Mouse (Mus musculus) heart, embryonic 10.5 days (tissue): ENCODE measurements at regions not wholly inside any gene's neighbourhood (a gene's known extent, or its start where the extent isn't known, plus 50 kb on each side); places are given as distances from the start of the nearest gene placed in this dataset.

Experiments used
- DNase-seq: peaks from one replicate; pipeline ENCODE4 v3.0.0-alpha.2; 2017; ENCODE audit warnings: low spot score
- H3K27ac ChIP-seq: fragments of 300-500 bp; sonication (generic); 2 replicates; pipeline ENCODE4 v1.5.1; 2016; ENCODE audit warnings: mild to moderate bottlenecking
- H3K27me3 ChIP-seq: fragments of 300-500 bp; sonication (generic); 2 replicates; pipeline ENCODE4 v1.6.1; 2016; ENCODE audit warnings: mild to moderate bottlenecking; ENCODE audit not compliant: poor library complexity, insufficient read depth, severe bottlenecking
- H3K36me3 ChIP-seq: fragments of 300-500 bp; sonication (generic); 2 replicates; pipeline ENCODE4 v1.6.1; 2016; ENCODE audit warnings: mild to moderate bottlenecking, moderate library complexity
- H3K4me1 ChIP-seq: fragments of 300-500 bp; sonication (generic); 2 replicates; pipeline ENCODE4 v1.6.1; 2016; ENCODE audit warnings: mild to moderate bottlenecking
- H3K4me3 ChIP-seq: fragments of 300-500 bp; sonication (generic); 2 replicates; pipeline ENCODE4 v1.5.1; 2016; ENCODE audit warnings: mild to moderate bottlenecking, moderate library complexity
- H3K9me3 ChIP-seq: fragments of 300-500 bp; sonication (generic); 2 replicates; pipeline ENCODE4 v1.6.1; 2016; ENCODE audit warnings: mild to moderate bottlenecking, moderate library complexity
- WGBS: fragments of 180-500 bp; shearing (Covaris S2); methylation state at CpG from one replicate; pipeline ENCODE4 v1.1.7; 2016; 5-methylcytosine and 5-hydroxymethylcytosine counted together

DNA sequence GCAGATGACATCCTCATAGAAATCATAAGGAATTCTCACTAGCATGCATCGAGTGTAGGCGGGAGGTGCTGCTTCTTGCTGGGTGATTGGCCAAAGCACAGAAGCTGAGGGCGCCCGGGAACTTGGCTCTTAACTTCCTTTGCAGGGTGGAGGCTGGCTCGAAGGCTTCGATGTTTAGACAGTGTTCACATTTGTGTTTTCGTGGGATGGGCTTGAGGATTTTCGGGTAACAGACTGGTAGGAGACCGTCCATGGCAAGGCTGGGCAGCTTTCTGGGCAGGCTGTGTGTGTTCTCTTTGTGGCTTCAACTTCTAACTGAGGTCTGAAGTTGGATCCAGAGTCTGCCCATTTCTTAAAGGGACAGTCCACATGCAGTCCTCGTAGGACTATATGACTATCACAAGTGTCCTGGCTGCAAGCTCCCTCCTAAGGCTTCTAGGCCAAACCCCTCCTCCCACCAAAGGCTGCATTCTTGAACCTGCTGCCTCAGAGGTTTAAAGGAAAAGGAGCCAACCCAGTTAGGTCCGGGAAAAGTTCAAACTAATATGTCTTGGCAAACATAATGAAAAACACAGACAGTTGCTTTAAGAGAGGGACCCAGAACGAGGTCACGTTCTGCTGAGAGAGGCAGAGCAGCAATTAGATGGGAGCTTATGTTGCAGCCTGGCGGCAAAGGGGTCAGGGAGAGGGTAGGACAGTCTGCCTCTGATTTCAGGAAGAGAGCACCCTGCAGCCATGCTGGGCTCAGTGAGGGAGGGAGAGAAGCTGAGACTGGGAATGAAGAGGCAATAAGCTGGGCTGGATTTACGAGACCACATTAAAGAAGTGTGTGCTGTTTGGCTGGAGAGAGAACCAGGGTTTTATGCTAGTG lies 98.2 kb upstream of the Neo1 start:
- Histone ChIP-seq H3K27ac (peak overlapping the region; percentile 73), H3K27me3 (no peaks in the 10 kb centered on the region), H3K4me3 (no peak overlapping the region), H3K36me3 (no peaks in the 10 kb centered on the region), H3K4me1 (peaks cover 14% of the 10 kb centered on the region), H3K9me3 (no peaks in the 10 kb centered on the region)
- WGBS: 48% methylated on average over 15 of the region's 15 CpGs
- no peak for DNase-seq

DNA sequence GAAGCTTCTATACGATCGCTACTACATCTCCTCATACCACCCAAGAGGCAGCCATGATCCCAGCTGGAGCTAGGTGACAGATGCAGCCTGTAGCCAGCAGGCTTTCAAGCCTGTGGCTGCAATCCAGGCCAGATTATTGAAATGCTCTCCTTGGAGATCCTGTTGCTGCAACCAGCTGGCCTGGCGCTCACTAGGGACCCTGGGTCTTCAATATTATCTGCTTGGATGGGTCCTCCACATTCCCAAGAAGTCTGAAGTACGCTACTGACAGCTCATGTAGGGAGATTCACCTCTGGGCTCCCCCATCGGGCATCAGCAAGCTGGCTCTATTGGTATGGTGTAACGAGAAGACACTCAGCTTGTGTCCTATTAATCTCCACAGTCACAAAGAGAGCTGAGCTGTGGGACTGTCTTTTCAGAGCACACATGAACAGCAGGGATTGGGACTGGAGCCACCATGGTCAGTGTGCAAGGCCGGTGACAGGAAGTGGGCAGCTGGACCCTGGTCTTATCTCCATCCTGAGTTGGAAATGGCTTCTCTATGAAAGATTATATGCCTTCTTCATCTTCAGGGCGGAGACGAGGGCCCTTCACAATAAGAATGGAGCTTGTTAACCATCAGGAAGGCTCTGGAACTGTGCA lies 93.6 kb upstream of the Neo1 start:
- H3K4me3 ChIP-seq: no peak overlapping the region
- H3K27me3 ChIP-seq: no peaks in the 10 kb centered on the region
- DNase-seq: peak; percentile 74
- WGBS: 74% methylated on average over 9 of the region's 9 CpGs
- peaks cover 14% of the 10 kb centered on the region for H3K4me1 ChIP-seq
- H3K9me3 ChIP-seq: no peaks in the 10 kb centered on the region
- no peaks in the 10 kb centered on the region for H3K36me3 ChIP-seq
- H3K27ac ChIP-seq: no peak overlapping the region

DNA sequence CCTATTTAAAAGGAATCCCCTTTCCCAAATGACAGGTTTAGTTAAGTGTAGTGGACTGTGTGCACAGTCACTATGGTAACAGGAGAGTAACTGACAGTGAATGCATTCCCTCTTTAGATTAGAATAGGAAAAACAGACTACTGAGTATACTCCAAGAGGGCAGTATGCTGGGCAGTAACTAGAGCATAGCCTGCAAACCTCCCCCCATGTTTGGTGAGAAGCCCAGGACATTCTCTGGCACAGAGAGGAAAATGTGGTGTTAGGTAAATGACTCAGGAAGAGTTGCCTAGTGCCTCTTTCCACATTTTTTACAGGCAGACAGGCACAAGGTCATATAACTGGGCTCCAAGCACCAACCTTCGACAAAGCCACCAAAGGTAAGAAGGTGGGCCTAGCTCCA lies 93.0 kb upstream of the Neo1 start:
- WGBS: 90% methylated on average over 1 of the region's 1 CpGs
- H3K4me3 ChIP-seq: no peak overlapping the region
- DNase-seq: peak; percentile 66
- H3K9me3 ChIP-seq: no peaks in the 10 kb centered on the region
- H3K27ac ChIP-seq: no peak overlapping the region
- no peaks in the 10 kb centered on the region for H3K27me3 ChIP-seq
- H3K36me3 ChIP-seq: no peaks in the 10 kb centered on the region
- peaks cover 8% of the 10 kb centered on the region for H3K4me1 ChIP-seq

DNA sequence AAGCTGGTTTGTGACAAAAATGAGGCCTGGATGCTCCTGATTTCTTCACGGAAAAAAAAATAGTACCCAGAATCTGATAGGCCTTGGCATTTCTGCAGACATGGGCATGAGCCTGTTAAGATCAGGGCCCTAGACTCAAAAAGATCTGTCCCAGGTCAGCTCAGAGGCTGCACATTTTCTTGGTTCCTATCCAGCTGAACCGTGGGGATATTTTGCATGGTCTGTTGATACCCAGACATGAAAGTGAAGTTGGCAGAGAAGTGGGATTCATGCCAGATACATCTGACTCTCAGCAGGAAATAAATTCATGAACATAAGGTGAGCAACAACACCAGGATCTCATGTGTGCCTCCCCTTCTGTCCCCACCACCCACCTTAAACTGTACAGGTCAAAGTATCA lies 91.8 kb upstream of the Neo1 start:
- Histone ChIP-seq H3K4me1 (no peaks in the 10 kb centered on the region), H3K27me3 (no peaks in the 10 kb centered on the region), H3K27ac (no peak overlapping the region), H3K36me3 (no peaks in the 10 kb centered on the region), H3K4me3 (no peak overlapping the region), H3K9me3 (no peaks in the 10 kb centered on the region)
- DNase-seq: peak; percentile 24
- WGBS: 81% methylated on average over 2 of the region's 2 CpGs

DNA sequence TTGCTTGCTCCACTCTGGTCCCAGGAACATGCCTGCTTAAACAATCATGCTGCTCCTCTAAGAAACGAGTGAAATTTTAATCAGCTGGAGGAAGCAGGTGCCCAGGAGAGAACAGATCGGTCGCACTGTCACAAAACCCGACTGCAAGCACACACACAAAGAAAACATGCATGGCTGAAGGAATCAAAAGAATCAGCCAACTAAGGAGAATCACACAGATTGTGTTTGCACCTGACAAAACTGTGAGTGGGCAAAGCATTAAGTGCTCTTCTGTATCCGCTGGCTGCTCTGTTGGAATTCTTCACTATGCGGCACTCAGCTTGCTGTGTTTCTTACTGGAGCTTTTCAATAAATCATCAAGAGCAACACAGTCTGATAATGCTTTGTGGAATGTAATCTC lies 89.6 kb upstream of the Neo1 start:
- H3K4me1 ChIP-seq: no peaks in the 10 kb centered on the region
- H3K36me3 ChIP-seq: no peaks in the 10 kb centered on the region
- H3K9me3 ChIP-seq: no peaks in the 10 kb centered on the region
- WGBS: 84% methylated on average over 6 of the region's 6 CpGs
- no peak overlapping the region for H3K4me3 ChIP-seq
- peak; percentile 36 for DNase-seq
- no peak overlapping the region for H3K27ac ChIP-seq
- H3K27me3 ChIP-seq: no peaks in the 10 kb centered on the region

DNA sequence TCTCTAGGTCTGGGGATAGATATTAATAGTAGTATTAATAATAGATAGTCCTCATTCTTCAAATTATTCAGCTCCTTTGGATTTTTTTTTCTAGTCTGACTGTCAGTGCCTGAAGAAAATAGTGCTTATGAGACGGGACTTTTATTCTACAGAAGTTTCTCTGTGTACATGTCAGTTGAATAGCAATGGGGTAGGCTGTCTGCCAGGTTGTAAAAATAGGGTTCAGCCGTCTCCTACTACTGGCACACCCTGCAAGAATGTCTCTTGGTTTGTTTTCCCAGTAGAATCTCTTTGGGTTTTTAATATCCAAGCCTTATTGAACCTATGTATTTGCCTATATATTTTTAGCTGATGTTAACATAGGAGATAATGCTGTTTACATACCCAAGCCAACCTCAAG lies 80.3 kb upstream of the Neo1 start:
- Histone ChIP-seq H3K9me3 (no peaks in the 10 kb centered on the region), H3K36me3 (no peaks in the 10 kb centered on the region), H3K4me1 (no peaks in the 10 kb centered on the region), H3K4me3 (no peak overlapping the region), H3K27ac (no peak overlapping the region), H3K27me3 (no peaks in the 10 kb centered on the region)
- DNase-seq: no peak
- WGBS: 56% methylated on average over 2 of the region's 2 CpGs

DNA sequence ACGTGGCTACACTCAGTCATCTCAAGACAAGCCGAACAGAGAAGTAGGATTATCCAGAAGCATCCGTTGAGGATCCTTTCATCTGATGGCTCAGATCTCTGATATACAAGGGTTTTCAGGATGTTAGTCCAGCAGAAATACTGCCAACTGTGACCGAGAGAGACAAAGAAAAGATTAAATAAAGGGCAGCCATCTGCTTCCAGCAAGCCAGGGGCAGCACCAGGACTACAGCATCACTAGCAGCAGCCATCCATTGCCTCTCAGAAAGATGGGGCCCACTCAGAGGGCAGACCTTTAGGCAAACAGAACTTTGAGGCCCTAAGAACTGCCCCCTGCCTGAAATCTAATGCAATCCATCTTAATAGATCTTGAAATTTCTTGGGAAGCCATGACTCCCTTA lies 77.6 kb upstream of the Neo1 start:
- WGBS: 75% methylated on average over 4 of the region's 4 CpGs
- Histone ChIP-seq H3K4me1 (no peaks in the 10 kb centered on the region), H3K27ac (no peak overlapping the region), H3K9me3 (no peaks in the 10 kb centered on the region), H3K4me3 (no peak overlapping the region), H3K36me3 (no peaks in the 10 kb centered on the region), H3K27me3 (no peaks in the 10 kb centered on the region)
- peak; percentile 60 for DNase-seq

DNA sequence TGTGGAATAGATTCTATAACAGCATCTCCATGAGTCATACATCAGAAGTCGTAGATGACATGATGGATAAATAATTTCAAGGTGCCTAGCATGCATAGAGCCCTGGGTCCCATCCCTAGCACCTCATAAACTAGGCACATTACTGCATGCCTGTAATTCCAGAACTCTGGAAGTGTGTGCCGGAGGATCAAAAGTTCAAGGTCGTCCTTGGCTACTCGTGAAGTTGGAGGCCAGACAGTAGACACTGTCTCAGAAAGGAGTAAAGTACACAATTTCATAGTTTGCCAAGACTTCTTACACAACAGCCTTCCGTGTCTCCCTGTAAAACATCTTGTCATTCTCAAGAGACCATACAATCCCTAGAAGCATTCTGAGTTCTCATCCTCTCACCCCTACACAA lies 63.5 kb upstream of the Neo1 start:
- Histone ChIP-seq H3K27me3 (no peaks in the 10 kb centered on the region), H3K4me1 (no peaks in the 10 kb centered on the region), H3K4me3 (no peak overlapping the region), H3K36me3 (no peaks in the 10 kb centered on the region), H3K27ac (no peak overlapping the region), H3K9me3 (no peaks in the 10 kb centered on the region)
- DNase-seq: no peak
- 76% methylated on average over 5 of the region's 5 CpGs for WGBS

DNA sequence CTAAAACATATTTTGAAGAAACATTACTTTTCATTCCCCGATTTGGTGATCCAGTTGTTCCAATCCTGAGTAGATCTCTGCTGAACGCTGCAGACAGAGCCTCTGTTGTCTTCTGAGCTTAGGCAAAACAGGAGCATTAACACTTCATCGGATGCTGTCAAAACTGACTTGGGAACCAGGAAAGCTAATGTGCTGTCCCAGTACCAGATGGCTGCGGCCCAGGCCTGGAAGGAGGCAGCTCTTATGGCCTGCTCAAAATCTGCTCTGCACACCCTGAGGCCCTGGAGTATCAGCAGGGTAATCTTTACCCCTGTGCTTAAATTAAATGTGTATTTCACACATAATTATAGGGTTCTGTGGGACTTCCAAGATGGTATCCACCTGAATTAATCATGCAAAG lies 61.3 kb upstream of the Neo1 start:
- Histone ChIP-seq H3K9me3 (no peaks in the 10 kb centered on the region), H3K36me3 (no peaks in the 10 kb centered on the region), H3K27me3 (no peaks in the 10 kb centered on the region), H3K4me3 (no peak overlapping the region), H3K4me1 (no peaks in the 10 kb centered on the region), H3K27ac (no peak overlapping the region)
- WGBS: 60% methylated on average over 4 of the region's 4 CpGs
- DNase-seq: no peak

DNA sequence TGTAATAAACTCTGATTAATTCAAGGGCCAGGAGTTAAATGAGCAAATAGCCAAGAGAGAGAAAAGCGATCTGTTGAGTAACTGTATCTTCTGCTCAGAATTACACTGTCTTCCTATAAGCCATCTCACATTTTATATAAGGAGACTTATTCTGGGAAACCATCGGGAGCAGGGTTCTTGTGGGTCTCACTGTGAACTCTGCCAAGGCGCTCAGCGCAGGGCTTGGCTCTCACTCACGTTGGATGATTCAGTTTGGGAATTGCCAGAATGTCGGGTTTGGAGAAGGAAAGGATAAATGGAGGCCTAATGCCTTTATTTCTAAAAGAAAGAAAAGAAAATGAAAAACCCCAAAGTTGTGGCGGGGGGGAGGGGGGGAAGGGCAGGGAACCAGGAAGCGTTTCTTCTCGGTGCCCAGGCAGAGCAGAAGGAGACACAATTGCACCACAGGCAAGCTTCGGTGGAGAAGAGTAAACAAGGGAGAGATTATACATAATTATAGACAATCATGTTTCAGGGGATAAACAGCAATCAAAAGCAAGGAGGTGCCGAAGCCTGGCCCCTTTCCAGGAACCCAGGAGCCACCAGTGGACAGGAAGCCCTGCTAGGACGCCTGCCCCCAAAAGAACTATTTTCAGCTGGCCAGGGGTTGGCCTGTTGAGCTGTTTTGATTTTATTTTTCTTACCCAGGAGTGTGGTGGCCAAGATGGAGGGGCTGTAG lies 60.5 kb upstream of the Neo1 start:
- 66% methylated on average over 12 of the region's 12 CpGs for WGBS

DNA sequence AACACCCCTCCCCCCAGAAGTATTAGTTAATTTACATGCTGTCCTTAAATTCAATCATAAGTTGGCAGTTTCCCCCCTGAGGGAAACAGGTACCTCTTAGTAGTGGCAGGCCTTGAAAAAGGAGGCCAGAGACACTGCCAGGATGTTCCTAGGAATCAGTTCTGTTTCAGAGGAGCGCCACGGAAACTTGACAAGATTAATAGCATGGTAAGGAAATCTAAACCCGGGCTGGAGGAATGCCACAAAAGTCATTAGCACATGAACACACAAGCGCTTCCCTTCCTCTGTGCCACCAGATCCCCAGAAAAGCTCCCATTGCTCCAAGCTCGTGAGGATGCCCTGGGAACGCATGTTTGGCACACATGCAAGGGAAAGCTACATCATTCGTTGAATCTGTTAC lies 59.4 kb upstream of the Neo1 start:
- no peaks in the 10 kb centered on the region for H3K36me3 ChIP-seq
- H3K4me3 ChIP-seq: no peak overlapping the region
- H3K4me1 ChIP-seq: no peaks in the 10 kb centered on the region
- DNase-seq: no peak
- H3K27me3 ChIP-seq: no peaks in the 10 kb centered on the region
- WGBS: 78% methylated on average over 7 of the region's 7 CpGs
- no peaks in the 10 kb centered on the region for H3K9me3 ChIP-seq
- H3K27ac ChIP-seq: no peak overlapping the region

More for the DNA sequence above, 60.5 kb upstream of the Neo1 start:
- no peaks in the 10 kb centered on the region for H3K4me1 ChIP-seq
- H3K4me3 ChIP-seq: no peak overlapping the region
- H3K36me3 ChIP-seq: no peaks in the 10 kb centered on the region
- no peak overlapping the region for H3K27ac ChIP-seq
- no peaks in the 10 kb centered on the region for H3K9me3 ChIP-seq
- no peaks in the 10 kb centered on the region for H3K27me3 ChIP-seq
- no peak for DNase-seq

DNA sequence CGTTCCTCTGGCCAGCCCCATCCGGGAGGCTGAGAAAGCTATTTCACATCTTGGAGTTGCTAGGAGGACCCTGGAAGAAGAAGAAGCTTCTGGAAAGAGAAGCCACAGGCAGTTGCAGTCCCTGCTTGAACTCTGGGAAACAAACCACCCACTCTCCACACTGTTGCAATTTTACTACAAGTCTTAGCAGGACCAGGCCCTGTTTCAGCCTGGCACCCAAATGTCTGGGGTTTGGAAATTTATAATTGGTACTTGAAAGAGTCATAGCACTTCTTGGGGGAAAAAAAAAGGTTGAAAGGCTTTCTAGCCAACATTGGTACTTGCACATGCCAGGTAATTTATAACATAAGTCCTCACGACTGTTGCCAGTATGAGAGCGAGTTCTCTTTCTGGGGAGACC lies 57.9 kb upstream of the Neo1 start:
- Histone ChIP-seq H3K9me3 (no peaks in the 10 kb centered on the region), H3K4me3 (no peak overlapping the region), H3K4me1 (no peaks in the 10 kb centered on the region), H3K27ac (no peak overlapping the region), H3K36me3 (no peaks in the 10 kb centered on the region), H3K27me3 (no peaks in the 10 kb centered on the region)
- no peak for DNase-seq
- 83% methylated on average over 4 of the region's 4 CpGs for WGBS

DNA sequence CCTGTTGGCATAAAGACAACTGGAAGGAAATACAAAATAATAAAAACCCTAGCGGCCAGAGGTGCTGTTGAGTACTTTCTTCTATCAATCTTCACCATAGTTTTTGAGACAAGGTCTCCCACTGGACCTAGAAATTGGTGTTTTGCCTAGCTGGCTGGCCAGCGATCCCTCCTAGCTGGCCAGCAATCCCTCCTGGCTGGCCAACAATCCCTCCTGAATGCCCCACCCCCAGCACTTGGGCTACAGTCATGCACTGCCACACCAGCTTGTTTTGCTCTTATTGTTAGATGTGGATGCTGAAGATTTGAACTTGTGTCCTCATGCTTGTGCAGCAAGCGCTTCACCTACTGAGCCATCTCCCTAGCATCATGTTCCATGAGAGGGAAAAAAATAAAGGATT lies 54.9 kb upstream of the Neo1 start:
- H3K4me1 ChIP-seq: 0 out of 2 replicates have a peak, but pooled peaks cover 4% of the 10 kb centered on the region
- H3K4me3 ChIP-seq: no peak overlapping the region
- WGBS: 88% methylated on average over 3 of the region's 3 CpGs
- H3K9me3 ChIP-seq: no peaks in the 10 kb centered on the region
- no peak for DNase-seq
- no peaks in the 10 kb centered on the region for H3K27me3 ChIP-seq
- no peaks in the 10 kb centered on the region for H3K36me3 ChIP-seq
- H3K27ac ChIP-seq: no peak overlapping the region
